Mouse (Mus musculus): ENCODE measurements around the gene Ndufa4. TPM values are rescaled to one million over a fixed set of nuclear protein-coding genes. Genes with fewer than 3 reads are reported as not detected.
"Not testable (repeated sequence)": the region's sequence is repeated elsewhere in the genome, so short reads cannot be mapped to it uniquely, and the experiment has no call there.

The Ndufa4 gene
- polyA plus RNA-seq, 1 experiment from 2014 or later: 2,026 TPM

GRCm38 (mm10) chr6:11925496-11926041, 18.3 kb upstream of the Ndufa4 start:
- ATAC-seq (ENCODE audit: insufficient number of reproducible peaks, insufficient read depth, low FRiP score, low read depth): peak; percentile 93
- Histone ChIP-seq H3K27ac (replicated peaks in 1 of 2; ENCODE audit: control insufficient read depth in 1 of 2, insufficient read depth in 1 of 2, low read depth in 2 of 2, low read length in 2 of 2) (peak overlapping the region; percentile 73 to 96), H3K4me1 (ENCODE audit: control insufficient read depth in 2 of 2, insufficient read depth in 2 of 2, low read length in 2 of 2) (peaks cover 4 to 13% of the 10 kb centered on the region in 2 experiments; a peak in 2 of 4 replicates), H3K4me2 (ENCODE audit: low read length) (peak overlapping the region; percentile 68), H3K9ac (ENCODE audit: low read length) (peak overlapping the region; percentile 98), H3K27me3 (ENCODE audit: control insufficient read depth, insufficient read depth, low read length) (no peaks in the 10 kb centered on the region), H3K9me3 (ENCODE audit: control insufficient read depth, low read length) (no peaks in the 10 kb centered on the region), H3K4me3 (ENCODE audit: control insufficient read depth in 1 of 2, insufficient read depth in 1 of 2, low read depth in 1 of 2, low read length in 2 of 2) (peak overlapping the region; percentile 55 to 86), H3K36me3 (ENCODE audit: control insufficient read depth, insufficient read depth, low read length) (peaks cover 18% of the 10 kb centered on the region)
- WGBS: under 1% methylated on average over 20 of the region's 20 CpGs

- 35% methylated on average over 7 of the region's 7 CpGs for WGBS
- peak overlapping the region; percentile 97 for H3K9ac ChIP-seq (ENCODE audit: low read length)
Measured at GRCm38 (mm10) chr6:11908170-11908569, 873 bp upstream of the Ndufa4 start.

GRCm38 (mm10) chr6:11906890-11907268, 418 bp downstream of the Ndufa4 start:
- Histone ChIP-seq H3K9ac (ENCODE audit: low read length) (peak overlapping the region; percentile 97), H3K9me3 (ENCODE audit: control insufficient read depth, low read length) (no peaks in the 10 kb centered on the region), H3K27ac (replicated peaks in 1 of 2; ENCODE audit: control insufficient read depth in 1 of 2, insufficient read depth in 1 of 2, low read depth in 2 of 2, low read length in 2 of 2) (peak overlapping the region; percentile 87 to 89), H3K4me1 (ENCODE audit: control insufficient read depth in 2 of 2, insufficient read depth in 2 of 2, low read length in 2 of 2) (peaks cover 2 to 13% of the 10 kb centered on the region in 2 experiments; a peak in 3 of 4 replicates), H3K4me3 (ENCODE audit: control insufficient read depth in 1 of 2, insufficient read depth in 1 of 2, low read depth in 1 of 2, low read length in 2 of 2) (peak overlapping the region; percentile 89 to 94), H3K36me3 (ENCODE audit: control insufficient read depth, insufficient read depth, low read length) (peaks cover 39% of the 10 kb centered on the region), H3K4me2 (ENCODE audit: low read length) (peak overlapping the region; percentile 84), H3K27me3 (ENCODE audit: control insufficient read depth, insufficient read depth, low read length) (no peaks in the 10 kb centered on the region)
- ATAC-seq (ENCODE audit: insufficient number of reproducible peaks, insufficient read depth, low FRiP score, low read depth): peak; percentile 22; the same call in 1 of the 2 replicates
- WGBS: under 1% methylated on average over 5 of the region's 5 CpGs

More at GRCm38 (mm10) chr6:11908170-11908569, 873 bp upstream of the Ndufa4 start:
- Histone ChIP-seq H3K27ac (replicated peaks in 1 of 2; ENCODE audit: control insufficient read depth in 1 of 2, insufficient read depth in 1 of 2, low read depth in 2 of 2, low read length in 2 of 2) (peak overlapping the region; percentile 39 to 66; a peak in 3 of 4 replicates), H3K9me3 (ENCODE audit: control insufficient read depth, low read length) (no peaks in the 10 kb centered on the region), H3K4me2 (ENCODE audit: low read length) (peak overlapping the region; percentile 84), H3K36me3 (ENCODE audit: control insufficient read depth, insufficient read depth, low read length) (peaks cover 27% of the 10 kb centered on the region), H3K4me1 (ENCODE audit: control insufficient read depth in 2 of 2, insufficient read depth in 2 of 2, low read length in 2 of 2) (peaks cover 2 to 13% of the 10 kb centered on the region in 2 experiments; a peak in 3 of 4 replicates), H3K4me3 (ENCODE audit: control insufficient read depth in 1 of 2, insufficient read depth in 1 of 2, low read depth in 1 of 2, low read length in 2 of 2) (peak overlapping the region; percentile 89 to 94), H3K27me3 (ENCODE audit: control insufficient read depth, insufficient read depth, low read length) (no peaks in the 10 kb centered on the region)
- no peak for ATAC-seq (ENCODE audit: insufficient number of reproducible peaks, insufficient read depth, low FRiP score, low read depth)

- no peaks in the 10 kb centered on the region for H3K27me3 ChIP-seq (ENCODE audit: control insufficient read depth, insufficient read depth, low read length)
- no peak overlapping the region for H3K4me3 ChIP-seq (ENCODE audit: control insufficient read depth in 1 of 2, insufficient read depth in 1 of 2, low read depth in 1 of 2, low read length in 2 of 2)
- no peaks in the 10 kb centered on the region for H3K9me3 ChIP-seq (ENCODE audit: control insufficient read depth, low read length)
- no peak overlapping the region for H3K4me2 ChIP-seq (ENCODE audit: low read length)
- peaks cover 0 to 5% of the 10 kb centered on the region in 2 experiments; a peak in 2 of 4 replicates for H3K4me1 ChIP-seq (ENCODE audit: control insufficient read depth in 2 of 2, insufficient read depth in 2 of 2, low read length in 2 of 2)
- WGBS: 87% methylated on average over 4 of the region's 4 CpGs
- peaks cover 71% of the 10 kb centered on the region for H3K36me3 ChIP-seq (ENCODE audit: control insufficient read depth, insufficient read depth, low read length)
- H3K27ac ChIP-seq (replicated peaks in 1 of 2; ENCODE audit: control insufficient read depth in 1 of 2, insufficient read depth in 1 of 2, low read depth in 2 of 2, low read length in 2 of 2): no peak overlapping the region
- no peak overlapping the region for H3K9ac ChIP-seq (ENCODE audit: low read length)
- ATAC-seq (ENCODE audit: insufficient number of reproducible peaks, insufficient read depth, low FRiP score, low read depth): no peak
Measured at GRCm38 (mm10) chr6:11900809-11901310, 6.4 kb downstream of the Ndufa4 start.

GRCm38 (mm10) chr6:11875364-11875763, 31.9 kb downstream of the Ndufa4 start:
- H3K27me3 ChIP-seq (ENCODE audit: control insufficient read depth, insufficient read depth, low read length); ATAC-seq (ENCODE audit: insufficient number of reproducible peaks, insufficient read depth, low FRiP score, low read depth); H3K36me3 ChIP-seq (ENCODE audit: control insufficient read depth, insufficient read depth, low read length); H3K9me3 ChIP-seq (ENCODE audit: control insufficient read depth, low read length); H3K4me2 ChIP-seq (ENCODE audit: low read length); H3K4me3 ChIP-seq (ENCODE audit: control insufficient read depth in 1 of 2, insufficient read depth in 1 of 2, low read depth in 1 of 2, low read length in 2 of 2); H3K27ac ChIP-seq (replicated peaks in 1 of 2; ENCODE audit: control insufficient read depth in 1 of 2, insufficient read depth in 1 of 2, low read depth in 2 of 2, low read length in 2 of 2); H3K4me1 ChIP-seq (ENCODE audit: control insufficient read depth in 2 of 2, insufficient read depth in 2 of 2, low read length in 2 of 2); H3K9ac ChIP-seq (ENCODE audit: low read length): not testable (repeated sequence)
- WGBS: no CpG with 5 or more reads among the region's 2 CpGs

Other genes with a start within 250 kb of the Ndufa4 start
- 50.4 and 60.1 TPM in 2 replicates for gene Phf14, start 312 bp upstream of the Ndufa4 start, polyA plus RNA-seq (2014; fragmentation: Nextera tagmentation; extraction: Ambion mirVana)